Mouse (Mus musculus) gastrocnemius, postnatal 10 days (tissue): Measurements from ENCODE around the gene Pip5k1b. TPM values are rescaled to one million over a fixed set of nuclear protein-coding genes. Genes with fewer than 3 reads are reported as not detected.
A peak's percentile ranks its signal among the peaks of the same experiment; 100 is the strongest.

ENCODE experiments used
- DNase-seq: peaks from one replicate; pipeline ENCODE4 v3.0.0; 2021; ENCODE audit warnings: mixed read lengths
- total RNA-seq, 2 experiments: library from RNA; stranded (reverse); gene quantifications; 2 replicates each; pipeline ENCODE4 v1.2.3; 2021

The Pip5k1b gene
- total RNA-seq, 2 experiments from 2014 or later = 1.2 to 1.6 TPM

- DNase-seq = no peak
Observed at GRCm38 (mm10) chr19:24517057-24517456, 38.6 kb downstream of the Pip5k1b start.

GRCm38 (mm10) chr19:24515941-24516340 lies 39.7 kb downstream of the Pip5k1b start:
- DNase-seq = no peak

- no peak for DNase-seq
Observed at GRCm38 (mm10) chr19:24514661-24515642, 40.7 kb downstream of the Pip5k1b start.

GRCm38 (mm10) chr19:24513105-24513843 lies 42.4 kb downstream of the Pip5k1b start:
- no peak for DNase-seq

- DNase-seq = no peak
Observed at GRCm38 (mm10) chr19:24511939-24512338, 43.7 kb downstream of the Pip5k1b start.

- DNase-seq = no peak
Observed at GRCm38 (mm10) chr19:24509391-24509790, 46.3 kb downstream of the Pip5k1b start.

GRCm38 (mm10) chr19:24508087-24508767 lies 47.4 kb downstream of the Pip5k1b start:
- DNase-seq = no peak

GRCm38 (mm10) chr19:24502736-24503421 lies 52.8 kb downstream of the Pip5k1b start:
- no peak for DNase-seq

- no peak for DNase-seq
Observed at GRCm38 (mm10) chr19:24501525-24501924, 54.1 kb downstream of the Pip5k1b start.

GRCm38 (mm10) chr19:24500431-24500830 lies 55.2 kb downstream of the Pip5k1b start:
- no peak for DNase-seq

- DNase-seq = no peak
Observed at GRCm38 (mm10) chr19:24499291-24499690, 56.4 kb downstream of the Pip5k1b start.

GRCm38 (mm10) chr19:24493887-24494286 lies 61.8 kb downstream of the Pip5k1b start:
- no peak for DNase-seq

- no peak for DNase-seq
Observed at GRCm38 (mm10) chr19:24491824-24492223, 63.8 kb downstream of the Pip5k1b start.

- no peak for DNase-seq
Observed at GRCm38 (mm10) chr19:24490275-24490674, 65.4 kb downstream of the Pip5k1b start.

GRCm38 (mm10) chr19:24486433-24487296 lies 69.0 kb downstream of the Pip5k1b start:
- DNase-seq = no peak

GRCm38 (mm10) chr19:24484612-24485194 lies 71.0 kb downstream of the Pip5k1b start:
- no peak for DNase-seq

- no peak for DNase-seq
Observed at GRCm38 (mm10) chr19:24480916-24481315, 74.8 kb downstream of the Pip5k1b start.

- peak; percentile 94 for DNase-seq
Observed at GRCm38 (mm10) chr19:24476929-24477882, 78.5 kb downstream of the Pip5k1b start, which contains the start of gene Fam122a. Gene Fam122a (minus strand): TSS chr19:24477356.

GRCm38 (mm10) chr19:24476461-24476860 lies 79.2 kb downstream of the Pip5k1b start:
- peak; percentile 10 for DNase-seq
